ENCODE assay signal across 13 mouse cellular contexts in the genomic region with DNA sequence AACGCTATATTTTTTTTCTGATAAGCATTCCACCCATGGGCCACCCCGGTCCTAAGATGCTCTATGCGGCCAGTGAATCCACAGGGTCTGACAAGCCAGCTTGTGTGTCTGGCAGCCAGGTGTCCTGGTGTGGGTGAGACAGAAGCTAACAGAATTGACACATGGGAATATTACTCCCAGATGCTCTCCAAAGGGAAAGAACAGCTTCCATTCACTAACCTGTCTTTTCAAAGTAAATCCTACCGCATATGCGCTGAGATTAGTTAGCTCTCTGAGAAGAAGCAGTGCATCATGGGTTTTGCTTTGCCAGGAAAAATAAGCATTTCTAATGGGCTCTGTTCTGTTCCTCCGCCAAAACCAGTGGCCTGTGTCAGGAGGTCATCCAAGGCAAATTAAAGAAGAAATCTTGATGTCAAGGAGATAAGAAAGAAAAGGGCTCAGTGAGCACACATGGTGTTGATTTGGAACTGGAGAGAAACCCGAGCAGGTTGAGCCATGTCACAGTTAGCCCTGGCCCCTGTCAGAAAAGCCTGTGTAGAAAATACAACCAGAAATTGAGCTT.
DNase-seq lines count a peak whose midpoint lies in the region; ATAC-seq lines count a peak whose summit lies in the region.
"Had no signal": no experiment of that assay in that cellular context is flagged by ENCODE, and none has a peak within 500 bp of the region (broad histone marks: within the 10 kb centered on the region; RNA-seq: fewer than 3 reads in every experiment).

No protein-coding gene starts in this region.

- no peak for ATAC-seq in forebrain, embryonic 14.5 days
- no peak for ATAC-seq in forebrain, embryonic 12.5 days (ENCODE audit: low FRiP score)
- ATAC-seq in heart, embryonic 12.5 days (ENCODE audit: insufficient number of reproducible peaks, low FRiP score), result no peak
- ATAC-seq: intestine, embryonic 15.5 days; liver, embryonic 12.5 days had no signal

- H3K4me2 ChIP-seq in forebrain, embryonic 14.5 days (ENCODE audit: low read length), result no peak overlapping the region
- H3K4me2 ChIP-seq in forebrain, embryonic 12.5 days, result no peak overlapping the region
- no peak overlapping the region for H3K4me2 ChIP-seq in heart, embryonic 12.5 days
- H3K4me2 ChIP-seq: intestine, embryonic 15.5 days; liver, embryonic 12.5 days had no signal

- WGBS in forebrain, embryonic 14.5 days, result 76% methylated on average over 7 of the region's 7 CpGs
- 66% methylated on average over 7 of the region's 7 CpGs for WGBS in forebrain, embryonic 12.5 days
- WGBS in embryonic facial prominence, embryonic 10.5 days, result 28% methylated on average over 7 of the region's 7 CpGs
- WGBS in heart, embryonic 12.5 days, result 54% methylated on average over 7 of the region's 7 CpGs

- H3K27me3 ChIP-seq in forebrain, embryonic 14.5 days (replicated peaks; ENCODE audit: control insufficient read depth, insufficient read depth, low read length), result no peaks in the 10 kb centered on the region
- no peaks in the 10 kb centered on the region for H3K27me3 ChIP-seq in forebrain, embryonic 12.5 days
- no peaks in the 10 kb centered on the region for H3K27me3 ChIP-seq in embryonic facial prominence, embryonic 10.5 days (replicated peaks; ENCODE audit: low read depth, poor library complexity, severe bottlenecking)
- 0 out of 2 replicates have a peak, but pooled peaks cover 7% of the 10 kb centered on the region for H3K27me3 ChIP-seq in heart, embryonic 12.5 days (replicated peaks)
- H3K27me3 ChIP-seq: intestine, embryonic 15.5 days; liver, embryonic 12.5 days had no signal

- H3K9ac ChIP-seq in forebrain, embryonic 14.5 days (ENCODE audit: low read length), result no peak overlapping the region
- no peak overlapping the region for H3K9ac ChIP-seq in forebrain, embryonic 12.5 days
- H3K9ac ChIP-seq in heart, embryonic 12.5 days, result no peak overlapping the region
- H3K9ac ChIP-seq: intestine, embryonic 15.5 days; liver, embryonic 12.5 days had no signal

- H3K9me3 ChIP-seq in forebrain, embryonic 14.5 days (replicated peaks; ENCODE audit: control insufficient read depth, low read length), result no peaks in the 10 kb centered on the region
- no peaks in the 10 kb centered on the region for H3K9me3 ChIP-seq in forebrain, embryonic 12.5 days
- H3K9me3 ChIP-seq in embryonic facial prominence, embryonic 10.5 days, result no peaks in the 10 kb centered on the region
- H3K9me3 ChIP-seq in heart, embryonic 12.5 days (replicated peaks), result no peaks in the 10 kb centered on the region
- H3K9me3 ChIP-seq: intestine, embryonic 15.5 days; liver, embryonic 12.5 days had no signal

- H3K4me1 ChIP-seq in forebrain, embryonic 14.5 days (ENCODE audit: control insufficient read depth, insufficient read depth, low read length), result no peaks in the 10 kb centered on the region
- H3K4me1 ChIP-seq in forebrain, embryonic 12.5 days, result no peaks in the 10 kb centered on the region
- H3K4me1 ChIP-seq in embryonic facial prominence, embryonic 10.5 days, result peaks cover 24% of the 10 kb centered on the region
- H3K4me1 ChIP-seq in heart, embryonic 12.5 days (replicated peaks), result no peaks in the 10 kb centered on the region
- H3K4me1 ChIP-seq: intestine, embryonic 15.5 days; liver, embryonic 12.5 days had no signal

- no peak overlapping the region for H3K27ac ChIP-seq in forebrain, embryonic 14.5 days (ENCODE audit: low read depth, low read length)
- no peak overlapping the region for H3K27ac ChIP-seq in forebrain, embryonic 12.5 days
- H3K27ac ChIP-seq in embryonic facial prominence, embryonic 10.5 days (replicated peaks), result peak overlapping the region; percentile 69
- H3K27ac ChIP-seq in heart, embryonic 12.5 days (ENCODE audit: poor library complexity, severe bottlenecking), result no peak overlapping the region
- H3K27ac ChIP-seq: intestine, embryonic 15.5 days; liver, embryonic 12.5 days had no signal

- DNase-seq in forebrain, embryonic 14.5 days (ENCODE audit: low spot score), result peak; percentile 7
- DNase-seq in brain, adult 2 months (ENCODE audit: low read depth, low spot score), result peak; percentile 13
- peak; percentile 79 for DNase-seq in embryonic facial prominence, embryonic 10.5 days (ENCODE audit: low spot score)
- peak; percentile 30 for DNase-seq in kidney, postnatal 14 days
- no peak for DNase-seq in right cerebral cortex, postnatal 4 days
- DNase-seq in heart, adult 11 months, result no peak
- DNase-seq: gastrocnemius, postnatal 25 days; layer of hippocampus, postnatal 36 days; thymus, adult 2 months had no signal

- H3K36me3 ChIP-seq in forebrain, embryonic 14.5 days (ENCODE audit: control insufficient read depth, insufficient read depth, low read length), result no peaks in the 10 kb centered on the region
- no peaks in the 10 kb centered on the region for H3K36me3 ChIP-seq in forebrain, embryonic 12.5 days (replicated peaks)
- H3K36me3 ChIP-seq in embryonic facial prominence, embryonic 10.5 days (replicated peaks), result no peaks in the 10 kb centered on the region
- H3K36me3 ChIP-seq in heart, embryonic 12.5 days, result no peaks in the 10 kb centered on the region
- H3K36me3 ChIP-seq: intestine, embryonic 15.5 days; liver, embryonic 12.5 days had no signal

- H3K4me3 ChIP-seq in forebrain, embryonic 14.5 days (ENCODE audit: low read depth, low read length), result no peak overlapping the region
- H3K4me3 ChIP-seq in forebrain, embryonic 12.5 days (replicated peaks), result no peak overlapping the region
- peak overlapping the region; percentile 12; the same call in 1 of the 2 replicates for H3K4me3 ChIP-seq in embryonic facial prominence, embryonic 10.5 days
- H3K4me3 ChIP-seq in heart, embryonic 12.5 days, result no peak overlapping the region
- H3K4me3 ChIP-seq: intestine, embryonic 15.5 days; liver, embryonic 12.5 days had no signal

Comparison
In these comparisons a context has a peak if more than half of its experiments do, and no peak if none do; other contexts are left out.
1. DNase-seq: peak in forebrain, embryonic 14.5 days (single experiment), brain, adult 2 months (single experiment), embryonic facial prominence, embryonic 10.5 days (single experiment) and kidney, postnatal 14 days (single experiment); none in right cerebral cortex, postnatal 4 days (single experiment) and heart, adult 11 months (single experiment).